Mouse (Mus musculus) gastrocnemius, postnatal 4 days (tissue): Measurements from ENCODE around the gene Taar5. TPM values are rescaled to one million over a fixed set of nuclear protein-coding genes. Genes with fewer than 3 reads are reported as not detected.

Experiments used
- DNase-seq, 2 experiments: peaks; one replicate each; pipeline ENCODE4 v3.0.0; 2021 to 2022; ENCODE audit warnings: low spot score in 2 of 2, mixed read lengths in 2 of 2
- total RNA-seq, 2 experiments: library from RNA; stranded (reverse); gene quantifications; 2 replicates each; pipeline ENCODE4 v1.2.3; 2021

Taar5 gene
- total RNA-seq, 2 experiments from 2014 or later = not detected

DNA sequence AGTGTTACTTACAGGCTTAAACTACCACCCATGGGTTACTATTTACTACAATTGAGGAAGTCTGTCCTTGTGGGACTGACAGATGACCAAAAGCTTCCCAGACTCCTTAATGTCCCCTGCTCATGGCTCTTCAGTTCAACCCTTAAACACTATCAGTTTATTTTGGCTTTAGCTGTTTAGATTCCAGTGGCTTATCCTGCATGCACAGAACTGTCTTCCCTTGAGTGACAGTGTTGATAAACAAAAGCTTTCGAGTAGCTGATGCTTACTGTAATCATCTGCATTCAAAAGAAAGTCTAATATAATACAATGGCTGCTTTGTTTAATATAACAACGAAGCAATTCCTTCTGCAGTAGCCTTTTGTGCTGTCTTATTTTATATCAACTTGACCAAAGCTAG lies 36.5 kb downstream of the Taar5 start:
- DNase-seq = no peak

DNA sequence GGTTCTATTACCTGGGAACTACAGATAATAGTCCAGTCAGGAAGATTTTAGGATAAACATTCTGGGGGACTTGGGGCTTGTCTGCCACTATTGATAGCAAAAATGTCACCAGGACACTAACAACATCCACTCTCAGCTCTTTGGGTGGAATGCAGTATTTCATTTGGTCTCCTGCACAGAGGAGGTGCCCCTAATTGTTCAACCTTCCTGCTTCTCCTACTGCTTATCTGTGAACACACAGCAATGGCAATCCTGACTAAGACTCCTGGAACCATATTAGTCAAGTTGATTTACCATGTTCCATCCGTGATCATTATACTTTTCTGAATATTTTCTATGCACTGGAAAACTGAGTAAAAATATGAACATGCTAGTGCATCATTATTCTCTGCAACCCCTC lies 37.6 kb downstream of the Taar5 start:
- DNase-seq = no peak

Other genes starting within 250 kb of the Taar5 start
- gene Rps12, start 183.4 kb upstream of the Taar5 start, total RNA-seq = 100 to 1,000 TPM; 472 to 555 TPM
- 10 to 100 TPM; 17.1 to 20.8 TPM for gene Slc18b1, start 173.7 kb upstream of the Taar5 start, total RNA-seq
- under 1 TPM; 0.25 to 0.62 TPM for gene Vnn3, start 119.2 kb upstream of the Taar5 start, total RNA-seq
- gene Vnn1, start 76.0 kb upstream of the Taar5 start, total RNA-seq = under 1 TPM; 0.15 to 0.41 TPM
- not detected for gene Taar1, start 50.4 kb upstream of the Taar5 start, total RNA-seq
- gene Taar2, start 32.1 kb upstream of the Taar5 start, total RNA-seq = not detected
- not detected for gene Taar3, start 21.1 kb upstream of the Taar5 start, total RNA-seq
- gene Taar4, start 10.2 kb upstream of the Taar5 start, total RNA-seq = not detected
- gene Taar6, start 14.9 kb downstream of the Taar5 start, total RNA-seq = not detected
- gene Taar7a, start 22.8 kb downstream of the Taar5 start, total RNA-seq = not detected
- gene Taar7b, start 29.2 kb downstream of the Taar5 start, total RNA-seq = not detected
- not detected for gene Taar7d, start 56.5 kb downstream of the Taar5 start, total RNA-seq
- gene Taar7e, start 66.9 kb downstream of the Taar5 start, total RNA-seq = not detected
- not detected for gene Taar7f, start 78.8 kb downstream of the Taar5 start, total RNA-seq
- gene Taar8a, start 105.8 kb downstream of the Taar5 start, total RNA-seq = not detected
- gene Taar8b, start 121.6 kb downstream of the Taar5 start, total RNA-seq = not detected
- gene Taar8c, start 131.2 kb downstream of the Taar5 start, total RNA-seq = not detected
- gene Taar9, start 138.8 kb downstream of the Taar5 start, total RNA-seq = not detected
- gene Stx7, start 178.6 kb downstream of the Taar5 start, total RNA-seq = 10 to 100 TPM; 37.3 to 41.6 TPM